Mouse (Mus musculus): ENCODE data around the gene Utp18. TPM values are rescaled to one million over a fixed set of nuclear protein-coding genes. Genes with fewer than 3 reads are reported as not detected.
"Not testable (repeated sequence)": the region's sequence is repeated elsewhere in the genome, so short reads cannot be mapped to it uniquely, and the experiment has no call there.

Gene Utp18
- polyA plus RNA-seq (2012; rRNA removed) = 16.2 and 20.5 TPM in 2 replicates
- 29.7 and 30.7 TPM in 2 replicates for polyA plus RNA-seq (2014; fragmentation: Nextera tagmentation; extraction: Ambion mirVana)

- peak within 1 kb of the TSS; percentile 88 for H3K4me2 ChIP-seq (replicated peaks; ENCODE audit: low read depth, low read length, severe bottlenecking)
- peaks cover 16% of the 10 kb centered on the region for H3K4me1 ChIP-seq (ENCODE audit: control insufficient read depth, insufficient read depth, low read length)
- WGBS = under 1% methylated on average over 58 of the region's 83 CpGs
- peak within 1 kb of the TSS; percentile 99 for H3K4me3 ChIP-seq (replicated peaks; ENCODE audit: low read length)
- TF ChIP-seq POLR2A (IDR thresholded peaks at IDR 0.05; ENCODE audit: borderline replicate concordance, extremely low read depth, insufficient read depth, insufficient read length) = peak; percentile 46; the same call in 1 of the 2 replicates
- peak within 1 kb of the TSS; percentile 95 for H3K9ac ChIP-seq (ENCODE audit: low read depth, low read length, severe bottlenecking)
- ATAC-seq (ENCODE audit: low FRiP score, low read depth) = peak; percentile 97
- H3K36me3 ChIP-seq (ENCODE audit: control insufficient read depth, insufficient read depth, low read length) = peaks cover 18% of the 10 kb centered on the region
- DNase-seq (ENCODE audit: low spot score) = peak; percentile 97
- peak within 1 kb of the TSS; percentile 89 for H3K27ac ChIP-seq (replicated peaks; ENCODE audit: low read depth, low read length)
- no peaks in the 10 kb centered on the region for H3K9me3 ChIP-seq (ENCODE audit: control insufficient read depth, low read length)
- H3K27me3 ChIP-seq (ENCODE audit: control insufficient read depth, insufficient read depth, low read length) = no peaks in the 10 kb centered on the region
Observed at GRCm38 (mm10) chr11:93885572-93886410, at the start of gene Utp18, which contains the start of gene Mbtd1. Utp18 (minus strand) TSS chr11:93885766. Mbtd1 (plus strand) TSS chr11:93885852.

DNA sequence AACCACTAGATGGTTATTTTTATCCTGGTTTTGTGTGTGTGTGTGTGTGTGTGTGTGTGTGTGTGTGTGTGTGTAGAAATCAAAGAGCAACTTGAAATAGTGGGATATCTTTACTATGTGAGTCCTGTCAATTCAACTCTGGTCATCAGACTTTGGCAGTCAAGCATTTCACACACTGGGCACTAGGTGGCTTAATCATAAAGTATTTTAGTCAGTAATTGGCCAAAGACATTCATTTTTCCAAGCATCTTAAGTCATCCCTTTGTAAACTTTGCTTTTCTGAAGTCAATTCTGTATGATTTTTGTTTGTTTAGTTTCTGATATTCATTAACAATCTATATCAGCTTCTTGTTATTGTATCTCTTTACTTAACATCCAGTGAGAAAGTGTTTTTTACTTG lies 43.5 kb upstream of the Utp18 start:
- DNase-seq (ENCODE audit: low spot score) (no peak), ATAC-seq (ENCODE audit: low FRiP score, low read depth) (no peak)
- Histone ChIP-seq H3K36me3 (ENCODE audit: control insufficient read depth, insufficient read depth, low read length) (peaks cover 85% of the 10 kb centered on the region), H3K9me3 (ENCODE audit: control insufficient read depth, low read length) (no peaks in the 10 kb centered on the region), H3K4me2 (replicated peaks; ENCODE audit: low read depth, low read length, severe bottlenecking) (no peak overlapping the region), H3K4me1 (ENCODE audit: control insufficient read depth, insufficient read depth, low read length) (no peaks in the 10 kb centered on the region), H3K9ac (ENCODE audit: low read depth, low read length, severe bottlenecking) (no peak overlapping the region), H3K27ac (replicated peaks; ENCODE audit: low read depth, low read length) (no peak overlapping the region), H3K4me3 (replicated peaks; ENCODE audit: low read length) (no peak overlapping the region), H3K27me3 (ENCODE audit: control insufficient read depth, insufficient read depth, low read length) (no peaks in the 10 kb centered on the region)
- TF ChIP-seq POLR2A (IDR thresholded peaks at IDR 0.05; ENCODE audit: borderline replicate concordance, extremely low read depth, insufficient read depth, insufficient read length) = no peak

DNA sequence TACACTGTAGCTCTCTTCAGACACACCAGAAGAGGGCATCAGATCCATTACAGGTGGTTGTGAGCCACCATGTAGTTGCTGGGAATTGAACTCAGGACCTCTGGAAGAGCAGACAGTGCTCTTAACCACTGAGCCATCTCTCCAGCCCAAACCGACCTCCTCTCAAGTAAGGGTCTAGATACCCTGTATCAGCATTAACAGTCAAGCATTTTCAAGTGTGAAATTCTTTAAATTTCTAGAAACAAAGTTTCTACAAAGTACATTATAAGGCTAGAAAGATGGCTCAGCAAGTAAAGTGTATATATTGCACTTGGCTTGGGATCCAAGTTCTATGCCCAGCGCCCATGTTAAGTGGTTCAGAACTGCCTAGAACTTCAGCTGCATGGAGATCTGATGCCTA lies 29.5 kb upstream of the Utp18 start:
- not testable (repeated sequence) for H3K4me2 ChIP-seq (replicated peaks; ENCODE audit: low read depth, low read length, severe bottlenecking); H3K27me3 ChIP-seq (ENCODE audit: control insufficient read depth, insufficient read depth, low read length); DNase-seq (ENCODE audit: low spot score); H3K27ac ChIP-seq (replicated peaks; ENCODE audit: low read depth, low read length); H3K9me3 ChIP-seq (ENCODE audit: control insufficient read depth, low read length); H3K9ac ChIP-seq (ENCODE audit: low read depth, low read length, severe bottlenecking); ATAC-seq (ENCODE audit: low FRiP score, low read depth); H3K4me1 ChIP-seq (ENCODE audit: control insufficient read depth, insufficient read depth, low read length); H3K4me3 ChIP-seq (replicated peaks; ENCODE audit: low read length)
- 92% methylated on average over 2 of the region's 2 CpGs for WGBS
- H3K36me3 ChIP-seq (ENCODE audit: control insufficient read depth, insufficient read depth, low read length) = peaks cover 79% of the 10 kb centered on the region

GRCm38 (mm10) chr11:93911603-93912002 lies 26.0 kb upstream of the Utp18 start:
- no peaks in the 10 kb centered on the region for H3K9me3 ChIP-seq (ENCODE audit: control insufficient read depth, low read length)
- WGBS = 71% methylated on average over 3 of the region's 3 CpGs

GRCm38 (mm10) chr11:93908829-93909228 lies 23.3 kb upstream of the Utp18 start:
- no peak for ATAC-seq (ENCODE audit: low FRiP score, low read depth)
- DNase-seq (ENCODE audit: low spot score) = no peak
- Histone ChIP-seq H3K9ac (ENCODE audit: low read depth, low read length, severe bottlenecking) (no peak overlapping the region), H3K4me1 (ENCODE audit: control insufficient read depth, insufficient read depth, low read length) (no peaks in the 10 kb centered on the region), H3K27ac (replicated peaks; ENCODE audit: low read depth, low read length) (no peak overlapping the region), H3K36me3 (ENCODE audit: control insufficient read depth, insufficient read depth, low read length) (peaks cover 86% of the 10 kb centered on the region), H3K4me2 (replicated peaks; ENCODE audit: low read depth, low read length, severe bottlenecking) (no peak overlapping the region), H3K4me3 (replicated peaks; ENCODE audit: low read length) (no peak overlapping the region), H3K27me3 (ENCODE audit: control insufficient read depth, insufficient read depth, low read length) (no peaks in the 10 kb centered on the region), H3K9me3 (ENCODE audit: control insufficient read depth, low read length) (no peaks in the 10 kb centered on the region)
- TF ChIP-seq POLR2A (IDR thresholded peaks at IDR 0.05; ENCODE audit: borderline replicate concordance, extremely low read depth, insufficient read depth, insufficient read length) = no peak
- WGBS = 89% methylated on average over 9 of the region's 9 CpGs

More at GRCm38 (mm10) chr11:93911603-93912002, 26.0 kb upstream of the Utp18 start:
- Histone ChIP-seq H3K27ac (replicated peaks; ENCODE audit: low read depth, low read length) (no peak overlapping the region), H3K4me3 (replicated peaks; ENCODE audit: low read length) (no peak overlapping the region), H3K36me3 (ENCODE audit: control insufficient read depth, insufficient read depth, low read length) (peaks cover 83% of the 10 kb centered on the region), H3K9ac (ENCODE audit: low read depth, low read length, severe bottlenecking) (no peak overlapping the region), H3K4me1 (ENCODE audit: control insufficient read depth, insufficient read depth, low read length) (no peaks in the 10 kb centered on the region), H3K4me2 (replicated peaks; ENCODE audit: low read depth, low read length, severe bottlenecking) (no peak overlapping the region), H3K27me3 (ENCODE audit: control insufficient read depth, insufficient read depth, low read length) (no peaks in the 10 kb centered on the region)
- DNase-seq (ENCODE audit: low spot score) (no peak), ATAC-seq (ENCODE audit: low FRiP score, low read depth) (no peak)
- no peak for TF ChIP-seq POLR2A (IDR thresholded peaks at IDR 0.05; ENCODE audit: borderline replicate concordance, extremely low read depth, insufficient read depth, insufficient read length)

Measured in limb, embryonic 14.5 days (tissue).